Mouse (Mus musculus) yolk sac, embryonic 10.5 days (tissue): Measurements from ENCODE around the gene Gm20388.

Experiments used
- DNase-seq: peaks from one replicate; pipeline ENCODE4 v3.0.0-alpha.2; 2017; ENCODE audit warnings: low spot score

Gene Gm20388

DNA sequence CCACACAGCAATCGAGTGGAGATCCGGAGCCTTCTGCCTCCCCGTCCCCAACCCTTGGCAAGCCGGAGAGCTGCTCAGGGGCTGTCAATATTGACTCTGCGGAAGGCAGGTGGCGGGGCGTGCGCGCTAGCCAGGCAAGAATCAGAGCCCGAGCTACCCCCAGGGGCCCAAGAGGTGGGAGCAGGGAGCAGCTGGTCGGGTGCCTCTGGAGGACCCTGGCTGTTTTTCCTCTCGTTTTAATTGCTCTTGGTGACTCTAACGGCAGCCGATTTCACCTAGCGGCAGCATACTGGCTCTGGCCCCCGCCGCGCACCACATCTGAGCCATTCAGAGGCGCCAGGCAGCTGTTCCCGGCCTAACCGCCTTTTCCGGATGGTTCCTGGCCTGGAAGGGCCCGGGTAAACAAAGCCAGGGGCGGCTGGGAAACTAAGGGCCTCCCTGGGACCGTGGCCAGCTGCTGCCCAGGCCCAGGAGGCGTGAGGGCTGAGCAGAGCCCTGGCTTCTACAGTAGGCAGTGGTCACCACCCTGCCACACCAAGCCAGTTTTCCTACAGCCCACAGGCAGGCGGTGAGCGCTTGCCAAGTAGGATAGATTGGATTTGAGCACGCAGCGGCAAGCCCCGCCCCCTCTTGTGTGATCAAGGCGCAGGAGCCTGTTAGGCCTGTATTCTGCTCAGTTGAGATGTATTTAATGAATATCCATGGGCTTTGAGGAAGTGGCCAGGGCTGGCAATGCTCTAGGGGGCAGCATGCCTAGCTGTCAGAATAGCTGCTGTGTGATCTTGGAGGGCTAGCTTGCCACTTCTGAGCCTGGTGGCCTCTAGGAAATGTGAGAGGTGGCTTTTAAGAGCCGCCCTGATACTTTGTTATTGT lies 506.1 kb downstream of the Gm20388 start:
- peak; percentile 83 for DNase-seq

- no peak for DNase-seq
Measured at GRCm38 (mm10) chr8:120418188-120418587, 507.5 kb downstream of the Gm20388 start.

- no peak for DNase-seq
Measured at GRCm38 (mm10) chr8:120419675-120420074, 509.0 kb downstream of the Gm20388 start.

DNA sequence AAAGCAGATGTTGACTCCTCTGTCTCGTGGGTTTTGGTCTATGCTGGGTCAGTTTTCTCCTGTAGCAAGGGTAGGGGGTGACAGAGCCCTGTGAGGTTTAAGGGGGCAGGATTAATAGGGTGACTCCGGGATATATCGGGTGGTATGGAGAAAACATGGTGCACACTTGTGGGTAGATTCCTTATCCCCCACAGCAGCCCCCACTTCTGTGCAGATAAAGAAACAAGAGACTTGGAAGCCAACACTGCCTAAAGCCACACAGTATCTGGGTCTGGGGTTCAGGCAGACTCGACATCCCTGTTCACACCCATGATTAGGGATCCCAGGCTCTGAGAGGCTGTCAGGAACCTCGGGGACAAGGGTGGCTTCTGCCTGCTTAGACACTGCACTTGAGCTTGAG lies 509.6 kb downstream of the Gm20388 start:
- DNase-seq = no peak

- DNase-seq = peak; percentile 59
Measured at GRCm38 (mm10) chr8:120421638-120422037, 511.0 kb downstream of the Gm20388 start.

- no peak for DNase-seq
Measured at GRCm38 (mm10) chr8:120422236-120422635, 511.6 kb downstream of the Gm20388 start.

- no peak for DNase-seq
Measured at GRCm38 (mm10) chr8:120423576-120423975, 512.9 kb downstream of the Gm20388 start.

- no peak for DNase-seq
Measured at GRCm38 (mm10) chr8:120424829-120425198, 514.2 kb downstream of the Gm20388 start.

GRCm38 (mm10) chr8:120425199-120425941 lies 514.7 kb downstream of the Gm20388 start:
- DNase-seq = peak; percentile 42

DNA sequence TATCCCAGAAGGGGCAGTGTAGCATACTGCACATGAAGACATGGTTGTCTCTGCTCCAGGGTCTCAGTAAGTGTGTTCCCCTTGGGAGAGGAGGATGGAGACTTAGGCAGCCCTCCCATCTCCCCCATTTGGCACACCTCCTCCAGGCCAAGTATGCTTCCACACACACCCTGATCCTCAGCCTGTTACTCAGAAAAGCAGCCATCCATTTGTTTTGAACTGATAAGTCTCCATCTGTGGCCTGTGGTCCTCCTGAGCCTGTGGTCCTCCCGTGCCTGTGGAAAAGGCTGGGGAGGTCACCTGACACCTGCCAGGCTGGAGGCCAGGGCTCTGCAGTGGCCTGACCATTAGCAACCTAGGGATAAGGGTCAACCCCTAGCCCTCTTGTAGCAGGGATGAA lies 515.5 kb downstream of the Gm20388 start:
- no peak for DNase-seq

GRCm38 (mm10) chr8:120426622-120427385 lies 516.2 kb downstream of the Gm20388 start:
- no peak for DNase-seq

DNA sequence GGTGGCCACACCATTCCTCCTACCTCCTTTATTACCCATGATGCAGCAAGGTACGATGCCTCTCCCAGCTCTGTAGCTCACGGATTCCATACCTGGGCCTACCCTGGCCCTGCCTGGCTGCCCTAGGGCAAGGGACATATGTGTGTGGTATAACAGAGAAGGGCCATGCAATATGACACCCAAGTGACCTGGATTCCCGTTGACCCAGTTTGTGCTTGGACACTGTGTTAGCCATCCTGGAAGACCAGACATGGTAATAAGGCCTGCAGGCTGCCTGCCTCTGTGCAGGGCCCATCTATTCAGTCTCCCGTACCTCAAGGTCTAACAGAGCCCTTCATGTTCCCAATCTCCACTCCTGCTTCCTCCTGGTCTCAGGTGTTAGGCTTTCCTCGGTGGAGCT lies 517.9 kb downstream of the Gm20388 start:
- DNase-seq = no peak

DNA sequence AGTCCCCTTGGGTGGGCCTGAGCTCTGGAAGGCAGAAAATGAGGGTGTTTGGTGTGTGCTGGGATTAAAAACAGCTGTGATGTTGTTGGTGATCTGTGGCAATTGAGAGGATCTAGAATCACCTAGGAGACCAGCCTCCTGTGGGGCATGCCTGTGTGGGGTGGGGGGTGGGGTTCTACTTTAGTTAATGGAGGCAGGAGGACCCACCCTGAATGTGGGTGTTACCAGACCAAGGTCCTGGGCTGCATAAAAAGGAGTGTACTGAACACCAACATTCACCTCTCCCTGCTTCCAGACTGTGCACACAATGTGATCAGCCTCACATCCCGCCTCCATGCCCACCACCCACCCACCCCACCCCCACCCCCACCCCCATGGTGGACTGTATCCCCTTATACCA lies 518.5 kb downstream of the Gm20388 start:
- DNase-seq = no peak

- no peak for DNase-seq
Measured at GRCm38 (mm10) chr8:120431042-120431441, 520.4 kb downstream of the Gm20388 start.

DNA sequence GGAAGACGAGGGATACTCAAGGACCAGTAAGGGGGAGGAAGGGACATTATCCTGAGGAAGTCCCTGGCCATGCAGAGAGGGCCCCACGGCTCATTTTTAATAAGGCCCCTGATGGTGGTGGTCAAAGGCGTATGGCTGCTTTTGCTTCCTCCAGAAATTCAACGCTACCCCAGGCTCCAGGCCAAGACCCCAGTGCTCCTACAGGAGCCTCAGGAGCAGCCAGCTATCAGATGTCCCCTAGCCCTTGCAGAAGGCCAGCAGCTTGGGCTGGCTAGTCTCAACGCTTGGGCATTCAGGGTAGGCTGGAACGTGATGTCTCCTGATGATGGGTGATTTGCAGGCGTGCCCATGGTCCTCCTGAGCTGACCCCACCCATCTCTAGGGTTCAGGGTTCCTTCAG lies 521.8 kb downstream of the Gm20388 start:
- DNase-seq = no peak

DNA sequence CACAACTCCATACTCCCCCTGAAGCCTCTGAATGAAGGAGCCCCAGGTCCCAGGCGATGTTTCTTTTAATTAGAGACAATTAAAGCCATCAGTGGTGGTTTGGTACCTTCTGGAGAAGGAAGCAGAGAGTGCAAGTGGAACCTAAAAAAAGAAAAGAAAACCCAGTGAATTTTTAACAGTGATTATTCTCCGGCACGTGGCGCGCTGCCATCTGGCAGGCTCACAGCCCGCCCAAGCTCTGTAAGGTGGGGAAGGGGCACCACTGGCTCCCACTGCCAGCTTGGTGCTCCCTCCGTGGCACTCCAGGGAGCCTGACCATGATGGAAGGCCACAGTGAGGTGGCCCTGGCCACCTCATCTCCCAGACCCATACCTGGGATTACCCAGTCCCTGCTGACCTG lies 522.5 kb downstream of the Gm20388 start:
- DNase-seq = no peak

DNA sequence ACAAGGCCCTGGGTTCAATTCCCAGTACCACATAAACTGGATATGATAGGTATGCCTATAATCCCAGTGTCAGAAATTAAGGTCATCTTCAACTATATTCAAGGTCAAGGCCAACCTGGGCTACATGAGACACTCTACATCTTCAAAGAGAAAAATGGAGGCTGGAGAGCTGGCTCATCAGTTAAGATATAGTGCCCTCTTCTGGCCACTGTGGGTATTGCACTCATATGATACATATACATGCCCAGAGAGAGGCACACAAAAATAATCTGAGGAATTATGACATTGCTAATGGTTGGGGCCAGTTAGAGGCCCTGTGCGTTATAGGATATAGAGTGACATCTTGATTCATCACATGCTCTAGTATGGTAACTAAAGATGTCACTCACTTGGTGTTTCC lies 523.1 kb downstream of the Gm20388 start:
- no peak for DNase-seq

GRCm38 (mm10) chr8:120435781-120436180 lies 525.1 kb downstream of the Gm20388 start:
- DNase-seq = no peak

DNA sequence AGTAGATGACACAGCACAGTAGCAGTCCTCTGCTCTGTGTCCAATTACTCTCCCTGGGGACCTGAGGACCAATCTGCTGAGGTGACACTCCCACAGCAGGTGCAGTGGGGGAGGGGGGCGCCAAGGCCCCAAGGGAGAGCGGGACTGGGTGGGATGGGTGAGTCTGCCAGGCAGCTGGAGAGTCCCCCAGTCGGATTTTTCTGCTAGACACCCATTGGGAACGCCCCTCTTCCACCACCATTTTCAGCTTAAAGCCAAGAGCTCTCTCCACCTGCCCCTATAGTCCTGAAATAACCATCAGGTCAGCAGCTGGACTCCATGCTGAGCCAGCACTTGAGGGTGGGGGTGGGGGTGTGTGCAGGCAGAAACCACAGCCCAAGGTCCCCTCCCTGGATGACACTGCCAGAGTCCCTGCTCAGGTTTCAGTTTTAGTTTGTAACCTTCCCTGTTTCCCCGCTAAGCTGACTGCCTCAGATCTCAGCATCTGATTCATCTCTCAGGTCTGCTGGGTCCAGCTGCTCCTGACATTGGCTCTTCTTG lies 525.9 kb downstream of the Gm20388 start:
- DNase-seq = no peak

DNA sequence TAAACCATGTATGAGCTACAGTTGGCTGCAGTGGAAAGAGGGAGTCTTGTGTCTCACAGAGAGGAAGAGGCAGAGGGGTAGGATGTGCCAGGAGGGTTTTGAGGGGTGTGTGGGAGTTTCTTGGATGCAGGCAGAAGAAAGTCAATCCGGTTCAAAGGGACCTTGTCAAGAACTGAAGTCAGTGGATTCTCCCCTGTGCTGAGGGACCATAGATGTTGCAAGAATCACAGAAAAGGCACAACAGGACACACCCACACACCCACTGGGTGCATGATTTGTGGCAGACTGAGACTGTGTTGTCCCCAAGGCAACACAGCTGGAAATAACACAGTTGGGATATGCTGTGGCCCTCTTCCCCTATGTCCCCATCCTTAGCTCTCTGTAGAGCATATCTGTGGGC lies 526.6 kb downstream of the Gm20388 start:
- DNase-seq = no peak

DNA sequence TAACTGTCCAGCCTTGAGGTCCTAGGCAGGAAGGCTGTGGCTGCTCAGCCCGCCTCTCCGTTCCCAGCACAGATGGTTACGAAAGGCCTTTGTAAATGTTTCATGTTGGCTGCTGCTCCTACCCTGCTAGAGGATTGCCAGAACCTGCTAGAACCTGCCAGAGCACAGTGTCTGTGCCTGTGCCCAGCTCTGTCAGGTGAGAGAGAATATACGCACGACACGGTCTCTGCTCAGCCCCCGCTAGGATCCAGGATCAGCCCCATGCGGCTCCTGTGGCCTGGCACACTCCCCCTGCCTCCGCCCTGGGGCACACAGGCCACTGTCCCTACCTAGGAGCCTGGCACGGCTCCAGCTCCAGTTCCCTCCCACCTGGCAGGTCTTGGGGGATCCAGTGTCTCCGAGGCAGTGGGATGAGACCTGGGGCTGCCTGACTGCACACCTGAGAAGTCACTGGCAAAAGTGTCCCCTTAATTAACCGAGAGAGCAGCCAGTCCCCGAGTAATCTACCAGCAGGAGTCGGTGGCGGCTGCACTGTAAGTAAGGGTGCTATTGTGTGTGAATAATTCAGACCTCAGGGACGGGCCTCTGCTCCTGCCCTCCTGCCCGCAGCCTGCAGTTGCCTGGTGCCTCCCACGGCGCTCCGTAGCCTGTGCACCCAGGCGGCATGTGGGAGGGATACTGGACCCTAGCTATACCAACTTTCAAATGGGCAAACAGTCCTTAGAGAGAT lies 527.2 kb downstream of the Gm20388 start:
- DNase-seq = no peak

GRCm38 (mm10) chr8:120439309-120439708 lies 528.7 kb downstream of the Gm20388 start:
- peak; percentile 70 for DNase-seq
